Mouse (Mus musculus): ENCODE measurements around the gene Adamts20.
"Not testable (repeated sequence)": the region's sequence is repeated elsewhere in the genome, so short reads cannot be mapped to it uniquely, and the experiment has no call there.

Gene Adamts20

DNA sequence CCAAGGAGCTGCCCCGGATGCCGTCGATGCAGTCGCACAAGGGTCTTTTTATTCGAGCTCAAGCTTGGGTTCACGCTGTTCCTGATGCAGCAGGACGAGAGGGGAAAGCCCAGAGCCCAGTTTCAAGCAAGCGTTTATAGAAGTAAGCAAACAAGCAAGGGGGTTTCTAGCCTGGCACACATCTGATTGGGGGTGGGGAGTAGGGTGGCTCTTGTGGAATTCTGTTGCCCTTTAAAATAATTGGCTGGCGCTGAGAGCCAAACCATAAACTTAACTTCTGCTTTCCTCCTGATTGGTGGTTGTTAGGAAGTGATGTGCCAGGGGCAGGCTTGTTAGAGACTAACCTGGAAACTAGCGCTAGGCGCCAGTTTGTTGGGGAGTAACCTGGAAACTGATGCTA is at the start of gene Adamts20:
TSS of gene Adamts20 (minus strand) at position 101 of the 400 bp plus-strand sequence.
- no peak for DNase-seq (ENCODE audit: low spot score)

DNA sequence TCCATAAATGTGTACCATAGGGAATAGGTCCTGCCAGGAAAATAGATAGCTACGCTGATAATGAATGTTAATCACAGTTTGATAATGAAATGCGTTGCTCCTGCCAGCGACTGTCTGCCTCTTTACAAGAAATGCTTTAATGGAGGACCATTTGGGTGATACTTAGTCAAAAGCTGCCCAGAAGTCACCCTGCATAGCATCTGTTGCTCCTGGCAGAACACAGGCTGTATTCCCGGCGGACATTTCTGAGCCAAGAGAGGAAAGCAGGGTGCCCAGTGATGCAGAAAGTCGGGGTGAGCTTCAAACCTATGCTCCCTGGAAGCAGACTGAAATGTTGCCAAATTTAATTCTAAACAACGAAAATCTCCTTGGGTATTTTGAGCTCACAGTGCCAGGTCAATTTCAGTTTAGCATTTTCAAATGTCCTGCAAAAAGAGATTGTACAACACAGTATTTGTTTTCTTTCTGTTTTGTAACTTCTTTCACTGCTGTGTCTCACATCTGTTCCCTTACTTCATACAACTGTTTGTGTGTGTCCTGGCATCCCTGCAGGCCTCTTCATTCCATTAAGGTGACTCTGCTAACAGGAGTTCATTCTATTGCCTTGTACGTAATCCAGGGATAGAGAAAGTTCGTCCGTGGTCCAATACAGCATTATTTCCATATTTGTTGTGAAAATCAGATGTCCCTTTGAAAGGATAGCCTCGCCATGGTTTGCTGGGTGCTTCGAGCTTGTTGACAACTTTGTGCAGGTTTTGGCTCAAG is 38.4 kb upstream of the Adamts20 start:
- no peak for DNase-seq (ENCODE audit: low spot score)

DNA sequence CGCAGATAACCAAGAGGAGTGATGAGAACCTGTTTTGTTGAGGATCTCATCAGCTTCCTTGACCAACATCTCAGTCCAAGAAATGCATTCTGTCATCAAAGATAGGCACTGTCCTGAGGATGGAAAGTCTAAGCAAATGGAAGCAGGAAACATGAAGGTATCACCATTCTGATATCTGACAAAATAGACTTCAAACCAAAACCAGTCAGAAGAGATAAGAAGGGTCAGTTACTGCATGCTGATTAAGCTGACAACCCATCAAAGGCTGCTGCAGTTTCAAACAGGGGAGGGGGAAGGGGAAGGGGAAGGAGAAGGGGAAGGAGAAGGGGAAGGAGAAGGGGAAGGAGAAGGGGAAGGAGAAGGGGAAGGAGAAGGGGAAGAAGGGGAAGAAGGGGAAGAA is 34.0 kb upstream of the Adamts20 start:
- no peak for DNase-seq (ENCODE audit: low spot score)

DNA sequence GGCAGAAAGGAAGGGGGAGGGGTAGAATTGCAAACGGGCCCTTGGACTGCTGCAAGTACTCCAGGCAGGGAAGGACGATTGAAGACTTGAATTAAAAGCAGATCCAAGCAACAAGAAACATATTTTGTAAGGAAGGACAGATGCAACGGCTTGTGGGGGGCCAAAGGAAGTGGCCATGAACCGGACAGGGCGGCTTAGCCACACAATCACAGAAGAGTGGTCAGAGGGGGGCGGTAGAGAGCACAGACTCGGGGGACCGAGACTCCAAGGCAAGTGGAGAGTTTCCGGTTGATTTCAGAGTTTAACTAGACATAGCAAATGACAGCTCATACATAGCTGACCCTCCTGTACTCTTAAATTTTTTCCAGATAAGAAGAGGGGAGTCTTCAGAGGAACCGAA is 30.7 kb upstream of the Adamts20 start:
- no peak for DNase-seq (ENCODE audit: low spot score)

DNA sequence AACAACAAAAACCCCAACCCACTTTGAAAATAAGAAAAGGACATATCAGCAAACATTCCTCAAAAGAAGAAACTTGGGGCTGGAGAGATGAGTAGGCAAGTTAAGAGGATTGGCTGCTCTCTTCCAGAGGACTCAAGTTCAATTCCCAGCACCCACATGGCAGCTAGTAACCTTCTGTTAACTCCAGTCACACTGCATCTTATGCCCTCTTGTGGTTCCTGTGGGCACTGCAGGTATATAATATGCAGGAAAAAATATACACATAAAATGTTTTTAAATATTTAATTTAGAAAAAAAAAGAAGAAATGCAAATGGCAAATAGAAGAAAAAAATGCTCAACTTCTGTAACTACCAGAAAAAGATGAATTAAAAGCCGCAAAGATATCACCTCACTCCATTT is 29.2 kb upstream of the Adamts20 start:
- no peak for DNase-seq (ENCODE audit: low spot score)

DNA sequence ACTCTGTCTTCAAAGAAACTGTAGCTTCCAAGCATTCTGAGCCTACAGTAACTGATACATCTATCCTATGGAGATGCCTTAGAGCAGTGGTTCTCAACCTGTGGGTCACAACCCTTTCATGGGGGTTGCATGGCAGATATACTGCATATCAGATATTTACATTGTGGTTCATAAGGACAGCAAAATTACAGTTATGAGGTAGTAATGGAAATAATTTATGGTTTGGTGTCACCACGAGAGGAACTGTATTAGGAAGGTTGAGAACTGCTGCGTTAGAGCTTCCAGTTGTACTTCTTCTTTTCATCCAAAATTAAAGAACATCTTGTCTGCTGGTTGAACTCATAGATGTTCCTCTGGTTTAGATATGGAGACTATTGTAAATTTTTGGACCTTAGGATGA is 24.2 kb upstream of the Adamts20 start:
- no peak for DNase-seq (ENCODE audit: low spot score)

DNA sequence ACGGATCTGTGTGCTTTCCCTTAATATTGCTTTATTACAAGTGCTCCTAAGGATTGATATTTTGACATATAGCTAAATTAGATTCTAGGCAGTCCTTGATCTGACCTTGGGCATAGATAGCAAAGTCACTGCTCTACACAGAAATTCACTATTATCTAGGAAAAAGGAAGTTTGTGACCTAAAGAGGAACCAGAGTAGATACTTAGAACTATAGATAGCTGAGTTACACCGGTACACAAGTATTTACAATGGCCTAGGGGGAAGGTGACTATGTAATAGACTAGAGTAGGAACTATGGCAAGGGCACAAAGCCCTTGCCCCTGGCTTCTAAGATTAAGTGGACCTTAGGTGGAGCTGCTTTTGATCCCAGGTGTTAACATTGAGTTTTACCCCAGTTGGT is 22.8 kb upstream of the Adamts20 start:
- DNase-seq (ENCODE audit: low spot score), result not testable (repeated sequence)

DNA sequence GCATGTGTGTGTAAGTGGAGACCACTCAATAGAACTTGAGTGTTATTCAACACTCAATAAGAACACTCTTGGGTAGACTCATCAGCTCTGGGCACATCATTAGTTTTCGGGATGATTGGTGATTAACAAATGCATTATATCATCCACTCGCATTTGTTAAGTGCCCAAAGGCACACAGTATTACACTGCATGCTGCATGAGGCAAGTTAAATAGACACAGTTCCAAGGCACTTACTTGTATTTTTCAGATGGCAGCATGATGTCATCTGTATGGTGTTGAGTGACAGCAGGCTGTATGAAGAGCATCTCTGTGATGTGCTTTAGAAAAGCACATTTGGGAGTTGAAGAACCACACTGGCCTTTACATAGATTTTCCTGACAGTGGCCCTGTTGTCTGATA is 17.3 kb upstream of the Adamts20 start:
- DNase-seq (ENCODE audit: low spot score), result no peak

DNA sequence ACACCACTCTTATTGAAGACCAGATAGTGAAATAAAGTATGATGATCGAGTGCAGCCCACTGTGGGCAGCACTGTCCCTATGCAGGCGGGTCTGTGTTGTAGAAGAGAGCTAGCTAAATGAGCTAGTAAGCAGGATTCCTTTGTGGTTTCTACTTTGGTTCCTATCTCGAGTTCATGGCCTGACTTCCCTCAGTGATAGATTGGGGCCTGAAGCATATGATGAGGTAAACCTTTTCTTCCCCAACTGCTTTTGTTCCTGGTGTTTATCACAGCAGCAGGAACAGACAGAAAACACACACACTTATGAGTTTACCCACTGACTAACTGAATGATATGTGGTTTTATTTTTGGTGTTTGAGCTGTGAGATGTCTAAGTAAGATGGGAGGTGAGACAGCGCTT is 15.6 kb upstream of the Adamts20 start:
- no peak for DNase-seq (ENCODE audit: low spot score)

DNA sequence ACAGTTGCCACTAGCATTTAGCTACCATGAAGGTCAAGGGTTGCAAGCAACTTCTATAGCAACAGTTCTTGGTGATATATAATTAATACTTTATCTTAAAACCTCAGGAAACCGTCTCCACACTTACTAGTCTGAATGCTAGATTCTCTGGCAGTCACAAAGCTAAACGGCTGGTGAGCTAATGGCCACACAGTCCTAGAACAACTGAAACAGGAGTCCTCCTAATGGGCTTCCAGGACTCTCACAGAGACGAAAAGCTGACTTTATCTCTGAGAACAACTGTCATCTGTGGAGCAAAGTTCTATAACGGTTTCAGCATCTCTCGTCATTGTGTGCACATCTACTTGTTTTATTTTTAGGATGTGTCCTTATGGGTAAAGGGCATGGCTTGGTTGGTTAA is 15.0 kb upstream of the Adamts20 start:
- no peak for DNase-seq (ENCODE audit: low spot score)

DNA sequence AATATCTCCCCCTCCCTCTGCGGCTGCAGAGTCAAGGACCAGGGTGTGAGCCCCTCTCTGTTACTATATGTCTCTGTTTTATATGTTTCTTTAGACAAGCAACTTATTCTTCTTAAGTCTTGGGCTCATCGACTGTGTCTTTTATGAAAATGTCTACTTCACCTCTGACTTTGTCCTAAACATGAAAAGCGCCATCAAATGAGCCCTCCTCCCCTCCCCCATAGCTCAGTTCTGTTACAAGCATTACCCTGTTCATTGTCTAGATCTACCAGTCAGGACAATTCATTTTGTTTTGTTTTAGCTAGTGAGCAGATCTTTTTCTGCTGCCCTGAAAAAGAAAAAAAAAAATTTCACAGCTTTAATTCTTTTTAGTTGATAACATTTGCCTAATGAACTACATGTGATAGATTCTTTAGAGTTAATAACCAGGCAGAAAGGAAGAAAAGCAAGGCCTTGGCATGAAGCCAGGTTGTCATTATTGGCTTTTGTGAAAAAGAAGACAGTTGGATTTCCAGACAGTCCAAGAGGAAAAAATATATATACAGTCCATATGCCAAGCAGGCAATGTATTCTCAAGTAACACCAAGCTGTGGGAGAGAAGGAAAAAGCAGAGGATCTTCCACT is 14.4 kb upstream of the Adamts20 start:
- DNase-seq (ENCODE audit: low spot score), result no peak

DNA sequence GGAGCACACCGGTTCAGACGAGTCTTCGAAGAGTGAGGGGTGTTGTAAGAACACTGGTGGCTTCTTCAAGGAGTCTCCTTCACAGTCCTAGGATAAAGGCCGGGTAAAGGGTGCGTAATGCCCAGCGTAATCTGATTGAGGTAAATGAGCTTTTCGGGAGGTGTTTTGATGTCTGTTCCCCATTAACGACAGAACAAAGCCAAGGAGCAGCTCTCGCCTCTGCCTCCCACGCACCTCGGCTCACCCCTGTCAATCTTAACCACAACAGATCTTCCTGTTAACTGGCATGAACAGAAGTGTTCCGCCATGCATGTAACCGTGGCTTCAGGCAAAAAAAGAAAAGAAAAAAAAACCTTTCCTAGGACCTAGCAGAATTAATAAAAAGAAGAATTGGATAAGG is 13.5 kb upstream of the Adamts20 start:
- no peak for DNase-seq (ENCODE audit: low spot score)

DNA sequence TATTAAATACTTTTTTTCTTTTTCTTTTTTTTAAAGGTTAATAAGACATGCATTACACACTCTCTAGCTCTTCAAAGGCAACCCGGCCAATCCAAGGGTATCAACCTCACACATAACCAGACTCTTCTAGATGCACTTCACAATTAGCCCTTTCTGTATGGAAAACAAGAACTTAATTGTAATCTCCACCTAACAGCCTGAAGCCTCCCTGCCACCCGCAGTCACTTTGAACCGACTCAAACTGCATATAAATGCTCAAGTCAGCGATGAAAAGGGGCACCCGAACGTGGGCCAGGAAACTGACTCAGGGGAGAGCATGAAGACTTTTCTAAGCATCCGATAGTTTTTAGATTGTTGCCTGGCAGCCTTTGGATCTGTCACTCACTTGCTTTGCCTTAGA is 12.1 kb upstream of the Adamts20 start:
- no peak for DNase-seq (ENCODE audit: low spot score)

DNA sequence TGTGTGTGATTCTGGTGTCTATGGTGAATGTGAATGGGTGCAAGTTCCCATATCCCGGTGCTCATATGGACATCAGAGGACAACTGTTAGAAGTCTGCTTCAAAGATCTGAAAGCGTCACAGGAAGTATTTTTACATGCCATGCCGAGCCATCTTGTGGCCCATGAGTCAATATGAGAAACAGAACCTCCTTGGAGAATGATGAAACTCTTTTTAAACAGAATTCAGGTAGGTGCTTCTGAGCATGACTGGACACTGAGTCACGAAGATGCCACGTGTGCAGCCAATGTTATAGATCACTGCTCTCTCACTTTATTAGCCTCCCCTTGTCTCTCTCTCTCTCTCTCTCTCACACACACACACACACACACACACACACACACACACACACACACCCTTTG is 10.8 kb upstream of the Adamts20 start:
- DNase-seq (ENCODE audit: low spot score), result no peak

DNA sequence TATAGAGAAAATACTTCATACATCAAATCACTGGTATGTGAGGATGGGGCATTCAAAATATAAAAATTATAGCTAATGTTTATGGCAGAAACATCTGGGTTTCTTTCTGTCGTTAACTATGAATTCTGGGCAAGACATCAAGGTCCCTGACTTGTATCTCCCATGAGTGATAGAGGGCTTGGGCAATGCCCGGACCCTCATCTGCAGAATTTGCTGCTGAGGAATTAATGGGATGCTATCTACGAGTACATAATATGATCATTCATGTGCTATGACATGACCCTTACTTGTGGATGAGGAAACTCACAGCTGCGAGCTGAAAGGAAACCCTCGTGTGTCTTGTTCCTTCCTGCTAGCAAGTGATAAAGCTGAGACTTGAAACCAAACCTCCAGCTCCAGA is 5.1 kb upstream of the Adamts20 start:
- no peak for DNase-seq (ENCODE audit: low spot score)

DNA sequence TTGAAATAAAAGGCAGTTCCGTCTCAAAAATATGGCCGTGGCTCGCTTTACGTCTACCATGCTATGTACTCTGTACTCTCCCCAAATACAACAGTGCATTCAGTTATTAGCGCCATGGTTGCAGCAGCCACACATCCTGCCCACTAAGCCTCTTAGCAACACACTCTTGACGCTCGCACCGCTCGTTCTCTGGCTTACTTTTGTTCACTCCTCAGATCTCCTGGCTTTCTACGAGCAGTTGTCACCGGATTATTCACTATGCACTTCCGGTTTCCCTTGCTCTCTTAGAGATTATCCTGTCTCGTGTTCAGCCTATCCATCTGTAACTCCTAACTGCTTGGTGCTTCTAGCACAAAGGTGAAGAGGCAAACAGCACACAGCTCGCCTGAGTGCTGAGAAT is 337 bp downstream of the Adamts20 start:
- DNase-seq (ENCODE audit: low spot score), result no peak

DNA sequence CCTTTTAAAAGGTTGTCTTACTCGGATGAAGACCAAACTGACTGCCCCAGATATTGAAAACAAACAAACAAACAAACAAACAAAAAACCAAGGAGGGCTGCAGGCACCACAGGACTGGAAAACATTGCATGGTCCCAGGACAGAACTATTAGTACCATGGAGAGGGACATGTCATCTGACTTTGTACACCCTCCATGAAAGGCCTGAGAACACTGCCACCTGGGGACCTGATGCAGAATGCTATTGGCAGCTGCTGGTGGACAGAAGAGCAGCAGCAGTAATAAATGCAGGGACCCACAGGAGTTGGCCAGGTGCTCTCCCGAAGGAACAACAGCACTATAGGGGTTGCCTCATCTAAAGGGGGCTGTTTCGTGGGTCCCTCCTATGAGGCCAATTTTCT is 2.0 kb downstream of the Adamts20 start:
- DNase-seq (ENCODE audit: low spot score), result no peak

DNA sequence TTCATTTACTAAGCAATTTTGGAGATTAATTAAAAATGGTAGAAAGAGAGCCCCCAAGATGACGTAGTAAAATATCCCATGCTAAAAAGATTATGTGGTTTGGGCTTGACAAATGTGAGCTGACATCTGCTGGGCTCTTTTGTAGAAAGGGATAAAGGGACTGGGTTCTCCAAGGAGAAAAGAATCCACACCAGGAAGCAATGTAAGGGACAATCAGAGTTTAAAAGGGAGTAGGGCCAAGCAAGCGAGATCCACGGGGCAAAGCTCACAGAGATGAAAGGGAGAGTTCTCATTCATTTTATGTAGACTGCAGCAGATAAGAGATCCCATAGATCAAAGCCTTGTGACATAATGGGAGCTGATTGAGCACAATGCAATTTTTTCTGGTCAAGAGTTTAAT is 3.0 kb downstream of the Adamts20 start:
- DNase-seq (ENCODE audit: low spot score), result no peak

DNA sequence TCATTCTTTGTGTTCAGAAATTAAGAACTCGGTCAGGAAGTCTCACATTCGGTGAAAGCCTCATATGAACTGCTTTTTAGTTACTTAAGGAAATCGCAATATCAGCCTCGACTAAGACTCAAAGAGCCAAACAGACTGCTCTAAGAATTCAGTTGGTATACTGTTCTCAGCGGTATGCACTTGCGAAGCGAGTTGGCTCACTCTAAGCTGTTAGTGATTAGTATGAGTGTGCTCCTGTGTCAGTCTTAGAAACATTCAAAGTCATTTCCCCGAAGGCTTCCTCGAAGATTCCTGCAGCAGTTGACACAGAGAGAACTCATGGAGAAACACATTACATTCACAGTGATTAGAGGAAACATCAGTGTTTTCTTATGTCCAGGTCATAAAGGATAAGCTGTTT is 4.1 kb downstream of the Adamts20 start:
- no peak for DNase-seq (ENCODE audit: low spot score)

DNA sequence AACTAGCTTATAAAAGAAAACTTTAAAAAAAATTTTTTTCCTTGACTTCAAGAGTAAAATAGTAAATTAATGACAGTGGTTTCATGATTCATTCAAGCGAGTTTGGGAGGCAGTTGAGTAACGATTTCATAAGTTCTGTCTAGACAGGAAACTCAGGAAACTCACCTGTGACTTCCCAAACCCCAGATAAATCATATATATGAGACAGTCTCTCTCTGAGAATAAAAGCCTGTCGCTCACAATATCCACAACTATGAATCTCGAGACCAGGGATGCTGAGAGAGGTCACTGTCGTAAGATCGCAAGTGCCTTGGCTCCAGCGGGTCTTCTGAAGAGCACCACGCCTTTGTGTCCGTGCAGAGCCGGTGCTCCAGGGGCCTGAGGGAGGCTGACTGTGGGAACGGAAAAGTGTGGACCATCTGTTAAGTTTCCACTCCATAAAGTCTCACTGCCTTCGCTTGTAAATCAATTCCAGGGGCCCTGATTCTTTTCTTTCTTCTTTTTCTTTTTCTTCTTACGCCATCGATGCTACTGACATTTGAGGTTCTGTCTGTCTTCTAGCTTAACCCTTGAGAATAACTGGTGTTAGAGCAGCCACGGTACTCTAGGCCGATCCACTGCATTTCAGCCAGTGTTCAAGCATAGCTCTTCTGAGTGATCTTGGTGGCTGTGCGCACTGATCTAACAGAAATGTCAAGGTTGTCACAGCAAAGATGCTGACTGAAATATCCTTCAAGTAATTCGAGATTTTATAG is 7.4 kb downstream of the Adamts20 start:
- DNase-seq (ENCODE audit: low spot score), result no peak

DNA sequence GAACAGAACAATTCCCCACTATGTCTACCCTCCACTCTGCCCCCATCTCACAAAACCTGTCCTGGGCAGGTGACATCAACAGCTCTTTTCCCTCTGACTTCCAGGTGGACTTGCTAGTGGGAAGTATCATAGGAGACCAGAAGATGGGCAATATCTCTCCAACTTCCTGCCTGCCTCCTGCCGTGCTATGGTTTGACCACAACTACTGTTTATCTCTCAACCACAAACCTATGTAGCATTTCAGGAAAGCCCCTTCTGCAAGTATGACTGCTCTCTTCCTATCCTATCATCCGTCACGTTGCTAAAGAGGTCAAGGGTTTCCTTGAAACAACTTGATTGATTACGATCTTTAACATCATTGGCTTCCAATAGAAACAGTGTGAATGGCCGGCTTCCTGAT is 12.4 kb downstream of the Adamts20 start:
- DNase-seq (ENCODE audit: low spot score), result no peak

DNA sequence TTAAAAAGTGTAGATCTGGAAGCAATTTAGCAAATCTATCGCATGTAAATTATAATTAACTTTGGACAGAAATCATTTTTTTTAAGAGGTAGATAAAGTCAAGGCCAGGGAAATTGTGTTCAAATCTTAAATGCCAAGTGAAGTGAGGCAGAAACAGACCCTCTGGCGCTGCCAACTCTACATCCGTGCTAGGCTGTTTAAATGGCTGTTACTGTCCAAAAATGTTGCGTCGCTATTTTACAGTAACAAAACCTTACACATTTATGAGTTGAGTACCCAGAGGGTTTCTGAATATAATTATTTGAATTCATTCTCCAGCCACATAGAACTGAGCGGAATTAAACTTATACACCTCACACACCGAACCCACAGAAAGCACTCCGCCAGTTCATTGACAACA is 13.6 kb downstream of the Adamts20 start:
- no peak for DNase-seq (ENCODE audit: low spot score)

DNA sequence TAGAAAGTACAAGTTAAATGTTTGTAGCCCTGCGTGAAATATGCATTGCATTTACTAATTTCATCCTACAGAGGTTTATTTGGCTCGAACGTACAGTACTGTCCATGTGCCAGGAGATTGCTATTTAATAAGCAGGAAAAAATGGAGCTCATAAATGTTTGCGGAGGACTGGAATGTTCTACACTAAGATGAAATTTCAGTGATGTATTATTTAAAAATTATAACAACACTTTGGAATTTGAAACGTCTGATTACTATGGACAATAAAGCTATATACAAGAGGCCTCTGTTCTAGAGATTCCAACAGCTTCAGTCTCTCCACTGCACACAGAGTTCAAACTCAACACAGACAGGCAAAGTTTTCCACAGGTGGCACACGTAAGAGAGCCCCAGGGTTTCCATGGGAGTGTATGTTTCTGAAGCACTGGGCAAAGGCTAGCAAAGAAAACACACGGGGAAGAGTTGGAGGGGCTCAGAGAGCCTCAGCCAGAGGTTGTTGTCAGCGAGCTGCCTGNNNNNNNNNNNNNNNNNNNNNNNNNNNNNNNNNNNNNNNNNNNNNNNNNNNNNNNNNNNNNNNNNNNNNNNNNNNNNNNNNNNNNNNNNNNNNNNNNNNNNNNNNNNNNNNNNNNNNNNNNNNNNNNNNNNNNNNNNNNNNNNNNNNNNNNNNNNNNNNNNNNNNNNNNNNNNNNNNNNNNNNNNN is 20.6 kb downstream of the Adamts20 start:
- no peak for DNase-seq (ENCODE audit: low spot score)
